Mouse (Mus musculus): ENCODE results near the gene Cnnm4. TPM values are rescaled to one million over a fixed set of nuclear protein-coding genes. Genes with fewer than 3 reads are reported as not detected.
A peak's percentile ranks its signal among the peaks of the same experiment; 100 is the strongest.

Cnnm4 gene
- total RNA-seq, 2 experiments from 2014 or later: 18.3 to 18.5 TPM

- no peak for DNase-seq (ENCODE audit: low spot score in 2 of 2)
Measured at GRCm38 (mm10) chr1:36540132-36540531, 68.7 kb downstream of the Cnnm4 start.

GRCm38 (mm10) chr1:36540807-36541206 is 69.4 kb downstream of the Cnnm4 start:
- no peak for DNase-seq (ENCODE audit: low spot score in 2 of 2)

GRCm38 (mm10) chr1:36541844-36542243 is 70.4 kb downstream of the Cnnm4 start:
- DNase-seq (ENCODE audit: low spot score in 2 of 2): peak in 1 of 2 experiments; percentile 44

- DNase-seq (ENCODE audit: low spot score in 2 of 2): no peak
Measured at GRCm38 (mm10) chr1:36542925-36543324, 71.5 kb downstream of the Cnnm4 start.

- DNase-seq (ENCODE audit: low spot score in 2 of 2): no peak
Measured at GRCm38 (mm10) chr1:36545382-36545781, 74.0 kb downstream of the Cnnm4 start.

GRCm38 (mm10) chr1:36545845-36546600 is 74.6 kb downstream of the Cnnm4 start:
- peak in 1 of 2 experiments; percentile 44 for DNase-seq (ENCODE audit: low spot score in 2 of 2)

GRCm38 (mm10) chr1:36546888-36547471 is 75.6 kb downstream of the Cnnm4 start, which contains the start of gene Ankrd39:
Ankrd39 (minus strand) TSS chr1:36547445.
- peak; percentile 97 to 98 for DNase-seq (ENCODE audit: low spot score in 2 of 2)

- DNase-seq (ENCODE audit: low spot score in 2 of 2): peak in 1 of 2 experiments; percentile 57
Measured at GRCm38 (mm10) chr1:36547981-36548598, 76.7 kb downstream of the Cnnm4 start.

- no peak for DNase-seq (ENCODE audit: low spot score in 2 of 2)
Measured at GRCm38 (mm10) chr1:36548771-36549170, 77.4 kb downstream of the Cnnm4 start.

- no peak for DNase-seq (ENCODE audit: low spot score in 2 of 2)
Measured at GRCm38 (mm10) chr1:36549491-36549890, 78.1 kb downstream of the Cnnm4 start.

GRCm38 (mm10) chr1:36550075-36550863 is 78.8 kb downstream of the Cnnm4 start:
- DNase-seq (ENCODE audit: low spot score in 2 of 2): no peak

GRCm38 (mm10) chr1:36551904-36552303 is 80.5 kb downstream of the Cnnm4 start:
- no peak for DNase-seq (ENCODE audit: low spot score in 2 of 2)

GRCm38 (mm10) chr1:36552506-36552905 is 81.1 kb downstream of the Cnnm4 start:
- no peak for DNase-seq (ENCODE audit: low spot score in 2 of 2)

GRCm38 (mm10) chr1:36554633-36555399 is 83.4 kb downstream of the Cnnm4 start:
- DNase-seq (ENCODE audit: low spot score in 2 of 2): no peak

GRCm38 (mm10) chr1:36555798-36556395 is 84.5 kb downstream of the Cnnm4 start:
- DNase-seq (ENCODE audit: low spot score in 2 of 2): peak in 1 of 2 experiments; percentile 53

GRCm38 (mm10) chr1:36556553-36557456 is 85.4 kb downstream of the Cnnm4 start:
- peak; percentile 99 for DNase-seq (ENCODE audit: low spot score in 2 of 2)

- peak; percentile 78 to 87 for DNase-seq (ENCODE audit: low spot score in 2 of 2)
Measured at GRCm38 (mm10) chr1:36557457-36558011, 86.1 kb downstream of the Cnnm4 start.
